Mouse (Mus musculus) G1E (cell line): ENCODE data around the gene Lyrm1. TPM values are rescaled to one million over a fixed set of nuclear protein-coding genes. Genes with fewer than 3 reads are reported as not detected.

Source experiments
- ATAC-seq: 2 replicates; pipeline ENCODE4 v1.8.0; 2016; ENCODE audit warnings: mild to moderate bottlenecking; ENCODE audit not compliant: insufficient number of reproducible peaks, poor library complexity, low FRiP score, severe bottlenecking; ENCODE audit errors: extremely low read depth
- DNase-seq: peaks from one replicate; pipeline ENCODE4 v3.0.0; 2012; ENCODE audit warnings: low spot score
- H3K27me3 ChIP-seq: 2 replicates; pipeline ENCODE4 v1.6.1; 2012; ENCODE audit warnings: mild to moderate bottlenecking, low read length, inconsistent platforms; ENCODE audit not compliant: insufficient read depth
- H3K36me3 ChIP-seq: replicated peaks from 2 replicates; pipeline ENCODE3; 2012; ENCODE audit warnings: mild to moderate bottlenecking, inconsistent platforms
- H3K4me1 ChIP-seq: 2 replicates; pipeline ENCODE4 v1.6.1; 2012; ENCODE audit warnings: low read depth, low read length, inconsistent platforms, mixed read lengths; ENCODE audit not compliant: insufficient read depth
- H3K4me3 ChIP-seq: 2 replicates; pipeline ENCODE4 v1.5.1; 2012; ENCODE audit warnings: low read depth, mild to moderate bottlenecking, inconsistent platforms, low read length, moderate library complexity, mixed read lengths
- H3K9me3 ChIP-seq: replicated peaks from 2 replicates; pipeline ENCODE4 v1.6.1; 2012; ENCODE audit warnings: inconsistent platforms
- CTCF ChIP-seq: IDR thresholded peaks from 2 replicates; pipeline ENCODE4 v1.5.1; 2012; ENCODE audit warnings: low read depth, low read length, inconsistent platforms, mixed read lengths
- GATA1 ChIP-seq: IDR thresholded peaks from 2 replicates; pipeline ENCODE4 v1.6.1; 2012; ENCODE audit warnings: borderline replicate concordance, low read length, inconsistent platforms, mixed read lengths
- GATA2 ChIP-seq: IDR thresholded peaks from 2 replicates; pipeline ENCODE4 v1.6.1; 2012; ENCODE audit warnings: low read depth, low read length, inconsistent platforms, borderline replicate concordance
- POLR2AphosphoS5 ChIP-seq: IDR thresholded peaks from 2 replicates; pipeline ENCODE4 v1.6.1; 2012; ENCODE audit warnings: low read depth, low read length, inconsistent platforms; ENCODE audit not compliant: insufficient replicate concordance
- TAL1 ChIP-seq: conservative IDR thresholded peaks from 2 replicates; pipeline ENCODE4 v1.6.1; 2012; ENCODE audit warnings: low read depth, low read length, inconsistent platforms, mixed read lengths
- polyA plus RNA-seq: library from polyadenylated mRNA; stranded (reverse); fragments of >175 nt; gene quantifications from 2 replicates; pipeline ENCODE4 v1.2.3, GENCODE M21; 2012
- total RNA-seq, 2 experiments: library from RNA; stranded (forward) in 1 of 2; stranded (reverse) in 1 of 2; fragments of 200-1000 nt in 1 of 2; fragments of >200 nt in 1 of 2; fragmentation: Nextera tagmentation in 1 of 2; gene quantifications; 2 replicates each; pipeline ENCODE4 v1.2.3; 2014 to 2017

Lyrm1 gene
- total RNA-seq (2014; fragmentation: Nextera tagmentation) = 2.4 and 2.5 TPM in 2 replicates
- total RNA-seq (2017) = 5.7 and 6.0 TPM in 2 replicates
- polyA plus RNA-seq = 0.91 and 1.2 TPM in 2 replicates

- Histone ChIP-seq H3K27me3 (no peaks in the 10 kb centered on the region), H3K36me3 (peaks cover 6% of the 10 kb centered on the region), H3K4me3 (peak within 1 kb of the TSS; percentile 85), H3K9me3 (no peaks in the 10 kb centered on the region), H3K4me1 (peaks cover 45% of the 10 kb centered on the region)
- peak; percentile 96 for ATAC-seq
- TF ChIP-seq GATA2 = no peak
- no peak for TF ChIP-seq CTCF
- no peak for TF ChIP-seq TAL1
- no peak for TF ChIP-seq GATA1
- no peak for TF ChIP-seq POLR2AphosphoS5
- DNase-seq = peak; percentile 87
These were observed at the start of gene Lyrm1, which contains the start of gene Dcun1d3 for GRCm38 (mm10) chr7:119895639-119896512. Lyrm1 (plus strand) TSS chr7:119895861. Dcun1d3 (minus strand) TSS chr7:119896298.

GRCm38 (mm10) chr7:119847396-119847795 is 48.3 kb upstream of the Lyrm1 start:
- no peak for DNase-seq
- ATAC-seq = no peak
- Histone ChIP-seq H3K4me1 (peaks cover 9% of the 10 kb centered on the region), H3K4me3 (no peak overlapping the region), H3K36me3 (peaks cover 77% of the 10 kb centered on the region), H3K9me3 (no peaks in the 10 kb centered on the region), H3K27me3 (no peaks in the 10 kb centered on the region)
- TF ChIP-seq TAL1 = no peak
- TF ChIP-seq CTCF = no peak
- TF ChIP-seq POLR2AphosphoS5 = no peak
- TF ChIP-seq GATA2 = no peak
- no peak for TF ChIP-seq GATA1

- no peak for DNase-seq
- H3K4me1 ChIP-seq = peaks cover 9% of the 10 kb centered on the region
- H3K36me3 ChIP-seq = peaks cover 77% of the 10 kb centered on the region
- H3K27me3 ChIP-seq = no peaks in the 10 kb centered on the region
- H3K9me3 ChIP-seq = no peaks in the 10 kb centered on the region
- no peak overlapping the region for H3K4me3 ChIP-seq
- ATAC-seq = peak; percentile 28; the same call in 1 of the 2 replicates
- TF ChIP-seq POLR2AphosphoS5 (no peak), CTCF (peak; percentile 92)
These were observed 46.6 kb upstream of the Lyrm1 start for GRCm38 (mm10) chr7:119849096-119849495.

GRCm38 (mm10) chr7:119850737-119851136 is 44.9 kb upstream of the Lyrm1 start:
- ATAC-seq = no peak
- peaks cover 73% of the 10 kb centered on the region for H3K36me3 ChIP-seq

GRCm38 (mm10) chr7:119852494-119852893 is 43.2 kb upstream of the Lyrm1 start:
- H3K36me3 ChIP-seq = peaks cover 75% of the 10 kb centered on the region
- H3K27me3 ChIP-seq = no peaks in the 10 kb centered on the region
- H3K9me3 ChIP-seq = no peaks in the 10 kb centered on the region
- ATAC-seq = no peak
- no peak for DNase-seq
- no peaks in the 10 kb centered on the region for H3K4me1 ChIP-seq
- TF ChIP-seq GATA2 (no peak), POLR2AphosphoS5 (no peak), CTCF (no peak), GATA1 (no peak), TAL1 (no peak)
- H3K4me3 ChIP-seq = no peak overlapping the region

More at GRCm38 (mm10) chr7:119850737-119851136, 44.9 kb upstream of the Lyrm1 start:
- DNase-seq = no peak
- Histone ChIP-seq H3K27me3 (no peaks in the 10 kb centered on the region), H3K4me3 (no peak overlapping the region), H3K9me3 (no peaks in the 10 kb centered on the region), H3K4me1 (no peaks in the 10 kb centered on the region)
- TF ChIP-seq GATA1 (no peak), POLR2AphosphoS5 (no peak), CTCF (no peak), TAL1 (no peak), GATA2 (no peak)

- H3K27me3 ChIP-seq = no peaks in the 10 kb centered on the region
- ATAC-seq = no peak
- DNase-seq = no peak
- H3K4me3 ChIP-seq = no peak overlapping the region
- H3K9me3 ChIP-seq = no peaks in the 10 kb centered on the region
- peaks cover 79% of the 10 kb centered on the region for H3K36me3 ChIP-seq
- TF ChIP-seq GATA1 (no peak), GATA2 (no peak), CTCF (no peak), POLR2AphosphoS5 (no peak), TAL1 (no peak)
- H3K4me1 ChIP-seq = no peaks in the 10 kb centered on the region
These were observed 42.5 kb upstream of the Lyrm1 start for GRCm38 (mm10) chr7:119853186-119853585.
